Mouse (Mus musculus) inflammation-experienced regulatory T-cells, adult 6 months (primary cell): Measurements from ENCODE around the gene 1700021F07Rik. TPM values are rescaled to one million over a fixed set of nuclear protein-coding genes. Genes with fewer than 3 reads are reported as not detected.

Experiments
- ATAC-seq: one replicate; pipeline ENCODE4 v1.8.0; 2017
- polyA plus RNA-seq, 3 experiments: library from polyadenylated mRNA; unstranded; fragments of 100-300 nt; shearing (Covaris generic); gene quantifications; one replicate each; pipeline ENCODE4 v1.2.1; 2017

Gene 1700021F07Rik
- polyA plus RNA-seq, 3 experiments from 2014 or later = not detected

GRCm38 (mm10) chr2:173564179-173564578, 41.8 kb downstream of the 1700021F07Rik start:
- no peak for ATAC-seq

Other genes starting within 250 kb of the 1700021F07Rik start
- 10 to 100 TPM in 2 of 3 experiments, 1 to 10 TPM in 1; 4.5 to 16.3 (median 12.8) TPM for gene Pmepa1, start 246.1 kb upstream of the 1700021F07Rik start, polyA plus RNA-seq
- gene Ankrd60, start 55.8 kb downstream of the 1700021F07Rik start, polyA plus RNA-seq = not detected
- 1 to 10 TPM; 5.6 to 8.7 (median 8.6) TPM for gene Rab22a, start 137.2 kb downstream of the 1700021F07Rik start, polyA plus RNA-seq
- not detected for gene 1700010B08Rik, start 196.8 kb downstream of the 1700021F07Rik start, polyA plus RNA-seq
- gene Vapb, start 214.9 kb downstream of the 1700021F07Rik start, polyA plus RNA-seq = 1 to 10 TPM; 1.3 to 2.4 (median 1.7) TPM